Mouse (Mus musculus): ENCODE results near the gene Myo3b. TPM values are rescaled to one million over a fixed set of nuclear protein-coding genes. Genes with fewer than 3 reads are reported as not detected.

Gene Myo3b
- polyA plus RNA-seq, 1 experiment from 2014 or later: not detected

DNA sequence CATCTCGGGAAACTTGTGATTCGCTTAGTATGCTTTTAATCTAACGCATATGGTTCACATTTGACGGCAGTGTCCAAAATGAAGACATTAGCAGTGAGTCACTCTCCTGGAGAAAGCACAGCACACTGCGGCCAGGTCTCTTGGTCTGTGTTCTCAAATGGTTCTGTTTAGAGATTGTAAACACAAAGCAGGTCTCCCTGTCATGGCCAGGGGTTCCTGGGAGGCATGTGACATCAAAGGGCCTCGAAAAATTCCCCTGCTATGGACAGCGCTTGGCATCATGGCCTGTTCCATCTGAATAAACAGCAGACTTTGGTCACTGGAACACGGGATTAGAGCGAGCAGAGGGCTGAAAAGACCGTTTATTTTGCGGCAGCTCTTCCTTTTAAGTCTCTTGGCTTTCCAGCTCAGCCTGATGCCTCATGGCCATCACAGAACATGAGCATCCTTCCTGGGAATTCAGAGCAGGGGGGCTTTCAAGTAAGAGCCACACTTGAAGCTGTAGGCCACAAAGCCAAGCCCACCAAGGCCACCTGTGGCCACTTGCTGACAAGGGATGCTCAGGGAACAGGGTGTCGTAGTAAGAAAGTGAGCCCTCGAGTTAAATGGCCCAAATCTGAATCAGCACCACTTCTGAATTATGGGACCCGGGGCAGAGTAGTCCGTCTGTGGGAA lies 360.7 kb downstream of the Myo3b start:
- ATAC-seq (ENCODE audit: low read depth): no peak
- Histone ChIP-seq H3K36me3 (no peaks in the 10 kb centered on the region), H3K4me2 (no peak overlapping the region), H3K27ac (no peak overlapping the region), H3K4me3 (replicated peaks) (no peak overlapping the region), H3K9me3 (replicated peaks) (no peaks in the 10 kb centered on the region), H3K9ac (no peak overlapping the region), H3K4me1 (replicated peaks) (no peaks in the 10 kb centered on the region), H3K27me3 (no peaks in the 10 kb centered on the region)
- 72% methylated on average over 15 of the region's 15 CpGs for WGBS (ENCODE audit: insufficient replicate concordance)
- no peak for DNase-seq

DNA sequence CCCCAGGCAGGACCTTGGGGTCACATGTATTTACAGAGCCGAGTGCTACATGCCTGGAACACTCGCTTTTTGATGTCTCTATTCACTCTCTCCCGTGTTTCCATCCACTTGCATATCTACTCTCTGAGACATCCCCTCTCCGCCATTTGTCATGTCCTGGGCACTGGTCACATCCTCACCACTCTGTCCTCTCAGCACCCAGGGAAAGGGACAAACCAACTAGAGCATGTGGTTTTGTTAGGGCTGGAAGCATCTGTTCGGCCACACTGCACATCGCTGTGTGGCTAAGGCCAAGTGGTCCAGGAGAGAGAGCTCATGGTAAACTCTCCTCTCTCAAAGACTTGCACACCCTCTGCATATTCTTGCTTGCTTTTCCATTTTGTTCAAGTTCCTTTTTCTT lies 361.4 kb downstream of the Myo3b start:
- Histone ChIP-seq H3K36me3 (no peaks in the 10 kb centered on the region), H3K9ac (no peak overlapping the region), H3K4me2 (no peak overlapping the region), H3K27ac (no peak overlapping the region), H3K4me1 (replicated peaks) (no peaks in the 10 kb centered on the region), H3K27me3 (no peaks in the 10 kb centered on the region), H3K4me3 (replicated peaks) (no peak overlapping the region), H3K9me3 (replicated peaks) (no peaks in the 10 kb centered on the region)
- WGBS (ENCODE audit: insufficient replicate concordance): 69% methylated on average over 6 of the region's 6 CpGs
- DNase-seq (no peak), ATAC-seq (ENCODE audit: low read depth) (no peak)

DNA sequence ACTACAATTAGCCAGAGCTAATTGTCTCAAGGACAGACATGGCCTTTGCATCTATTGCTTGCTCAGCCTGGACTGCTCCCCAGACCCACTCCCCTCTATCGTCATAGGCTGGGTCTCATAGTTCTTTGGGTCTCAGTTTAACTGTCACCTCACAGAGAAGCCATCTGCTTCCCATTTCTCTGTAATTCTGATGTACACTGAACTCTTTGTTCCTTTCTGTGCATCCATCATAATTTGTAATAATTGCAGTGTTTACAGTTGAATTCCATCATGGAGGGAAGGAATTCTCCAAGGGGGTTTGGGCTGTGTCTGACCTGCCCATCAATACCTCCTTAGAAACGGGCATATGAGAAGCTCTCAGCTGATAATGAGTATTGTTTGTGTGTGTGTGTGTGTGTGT lies 365.4 kb downstream of the Myo3b start:
- 47% methylated on average over 2 of the region's 2 CpGs for WGBS (ENCODE audit: insufficient replicate concordance)
- Histone ChIP-seq H3K9ac (no peak overlapping the region), H3K27me3 (no peaks in the 10 kb centered on the region), H3K27ac (no peak overlapping the region), H3K4me1 (replicated peaks) (no peaks in the 10 kb centered on the region), H3K4me3 (replicated peaks) (no peak overlapping the region), H3K9me3 (replicated peaks) (no peaks in the 10 kb centered on the region), H3K36me3 (no peaks in the 10 kb centered on the region), H3K4me2 (no peak overlapping the region)
- ATAC-seq (ENCODE audit: low read depth): no peak
- no peak for DNase-seq

DNA sequence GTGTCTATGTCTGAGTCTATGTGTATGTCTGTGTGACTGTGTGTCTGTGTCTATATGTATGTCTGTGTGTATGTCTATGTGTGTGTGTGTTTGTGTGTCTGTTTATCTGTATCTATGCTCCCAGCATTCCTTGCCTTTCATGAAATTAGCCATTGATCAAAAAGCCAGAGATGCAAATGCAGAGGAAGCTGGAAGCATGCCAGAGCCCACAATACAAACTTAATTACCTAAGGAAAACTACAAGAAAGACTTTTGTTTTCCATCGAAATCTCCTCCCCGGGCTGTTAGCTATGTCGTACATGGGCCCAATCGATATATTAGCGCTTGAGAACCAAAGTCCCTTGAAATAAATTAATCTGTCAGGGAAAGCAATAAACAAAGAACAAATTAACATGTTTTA lies 367.9 kb downstream of the Myo3b start:
- ATAC-seq (ENCODE audit: low read depth) (no peak), DNase-seq (no peak)
- Histone ChIP-seq H3K4me2 (no peak overlapping the region), H3K9me3 (replicated peaks) (no peaks in the 10 kb centered on the region), H3K9ac (no peak overlapping the region), H3K27me3 (no peaks in the 10 kb centered on the region), H3K27ac (no peak overlapping the region), H3K4me3 (replicated peaks) (no peak overlapping the region), H3K36me3 (no peaks in the 10 kb centered on the region), H3K4me1 (replicated peaks) (no peaks in the 10 kb centered on the region)
- WGBS (ENCODE audit: insufficient replicate concordance): 70% methylated on average over 5 of the region's 5 CpGs

DNA sequence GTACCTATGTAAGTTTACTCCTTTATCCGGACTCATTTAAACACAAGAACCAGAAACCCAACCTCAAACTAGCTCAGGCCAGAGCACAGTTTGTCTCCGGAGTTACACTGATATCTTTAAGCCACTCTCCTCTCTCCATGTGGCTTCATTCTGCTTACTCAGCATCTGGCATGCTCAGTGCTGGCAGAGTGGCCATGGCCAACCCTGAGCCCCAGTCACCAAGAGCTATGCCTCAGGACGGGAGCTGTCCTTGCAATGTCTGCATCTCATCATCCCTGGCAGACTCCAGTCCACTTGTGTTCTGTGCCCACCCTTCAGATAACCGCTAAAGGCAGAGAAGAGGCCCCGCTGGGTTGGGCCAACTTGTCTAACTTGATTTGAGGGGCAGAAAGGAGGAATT lies 368.8 kb downstream of the Myo3b start:
- H3K36me3 ChIP-seq: no peaks in the 10 kb centered on the region
- no peaks in the 10 kb centered on the region for H3K27me3 ChIP-seq
- no peak overlapping the region for H3K9ac ChIP-seq
- no peaks in the 10 kb centered on the region for H3K4me1 ChIP-seq (replicated peaks)
- H3K4me2 ChIP-seq: no peak overlapping the region
- no peak overlapping the region for H3K27ac ChIP-seq
- ATAC-seq (ENCODE audit: low read depth) (no peak), DNase-seq (no peak)
- H3K9me3 ChIP-seq (replicated peaks): no peaks in the 10 kb centered on the region
- 39% methylated on average over 5 of the region's 5 CpGs for WGBS (ENCODE audit: insufficient replicate concordance)
- no peak overlapping the region for H3K4me3 ChIP-seq (replicated peaks)

DNA sequence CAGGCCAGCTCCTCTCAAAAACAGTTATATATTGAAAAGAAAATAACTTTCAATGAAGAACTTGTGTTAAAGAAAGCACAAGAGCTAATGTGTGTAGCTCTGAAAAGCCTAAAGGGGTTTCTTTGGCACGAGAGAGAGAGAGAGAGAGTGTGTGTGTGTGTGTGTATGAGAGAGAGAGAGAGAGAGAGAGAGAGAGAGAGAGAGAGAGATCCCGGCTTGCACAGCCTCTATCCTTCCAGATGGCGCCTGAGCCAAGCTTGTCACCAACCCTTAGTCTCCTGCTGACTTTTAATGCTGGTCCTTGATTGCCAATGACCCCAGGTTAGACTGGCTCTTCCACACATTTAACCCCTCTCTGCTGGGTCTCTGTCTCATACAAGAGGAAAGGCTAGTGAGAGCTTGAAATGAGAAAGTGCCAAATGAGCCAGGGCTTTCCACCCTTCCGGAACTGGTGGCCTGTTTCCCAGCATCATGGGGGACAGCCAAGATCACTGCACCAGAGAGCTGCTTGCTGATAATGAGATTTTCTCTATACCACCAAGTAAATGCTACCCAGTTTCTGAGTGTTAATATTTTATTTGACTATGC lies 371.5 kb downstream of the Myo3b start:
- WGBS (ENCODE audit: insufficient replicate concordance): 64% methylated on average over 4 of the region's 4 CpGs
- DNase-seq (no peak), ATAC-seq (ENCODE audit: low read depth) (no peak)
- H3K36me3 ChIP-seq: no peaks in the 10 kb centered on the region
- H3K9ac ChIP-seq: no peak overlapping the region
- H3K4me3 ChIP-seq (replicated peaks): no peak overlapping the region
- H3K27ac ChIP-seq: no peak overlapping the region
- H3K4me2 ChIP-seq: no peak overlapping the region
- H3K4me1 ChIP-seq (replicated peaks): no peaks in the 10 kb centered on the region
- H3K9me3 ChIP-seq (replicated peaks): no peaks in the 10 kb centered on the region
- no peaks in the 10 kb centered on the region for H3K27me3 ChIP-seq

DNA sequence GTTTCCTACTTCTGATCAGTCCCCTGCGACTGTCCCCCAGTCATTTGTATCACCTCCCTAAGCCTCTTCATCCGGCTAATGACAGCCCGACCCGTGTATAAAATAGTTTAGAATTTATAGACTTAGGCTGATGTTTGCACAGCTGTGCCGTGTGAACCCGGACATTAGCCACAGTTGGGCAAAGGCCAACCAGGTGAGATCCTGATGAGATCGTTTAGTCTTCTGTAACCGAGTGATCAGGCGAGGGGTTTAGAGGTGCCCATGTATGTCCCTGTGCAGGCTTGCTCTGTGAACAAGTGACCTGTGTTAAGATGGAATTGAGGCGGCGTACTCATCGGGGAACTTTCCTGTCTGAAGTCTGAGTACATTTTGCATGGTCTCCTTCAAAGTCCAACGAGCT lies 373.4 kb downstream of the Myo3b start:
- H3K36me3 ChIP-seq: no peaks in the 10 kb centered on the region
- H3K27me3 ChIP-seq: no peaks in the 10 kb centered on the region
- no peak overlapping the region for H3K4me3 ChIP-seq (replicated peaks)
- ATAC-seq (ENCODE audit: low read depth): no peak
- H3K9me3 ChIP-seq (replicated peaks): no peaks in the 10 kb centered on the region
- H3K9ac ChIP-seq: no peak overlapping the region
- DNase-seq: no peak
- no peak overlapping the region for H3K4me2 ChIP-seq
- H3K27ac ChIP-seq: no peak overlapping the region
- no peaks in the 10 kb centered on the region for H3K4me1 ChIP-seq (replicated peaks)
- 60% methylated on average over 13 of the region's 13 CpGs for WGBS (ENCODE audit: insufficient replicate concordance)

DNA sequence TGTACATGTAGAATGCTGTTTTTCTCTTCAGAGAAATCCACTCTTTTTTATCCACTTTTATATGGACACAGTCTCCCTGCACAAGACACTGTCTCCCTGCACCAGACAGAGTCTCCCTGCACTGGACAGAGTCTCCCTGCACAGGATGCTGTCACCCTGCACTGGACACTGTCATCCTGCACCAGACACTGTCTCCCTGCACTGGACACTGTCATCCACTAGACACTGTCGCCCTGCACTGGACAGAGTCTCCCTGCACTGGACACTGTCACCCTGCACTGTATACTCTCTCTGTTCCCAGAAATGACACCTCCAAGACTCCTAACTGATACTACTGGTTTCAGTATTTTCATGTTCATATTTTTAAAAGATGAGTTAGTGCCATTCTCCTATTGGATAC lies 375.5 kb downstream of the Myo3b start:
- Histone ChIP-seq H3K36me3 (no peaks in the 10 kb centered on the region), H3K4me3 (replicated peaks) (no peak overlapping the region), H3K27me3 (no peaks in the 10 kb centered on the region), H3K9me3 (replicated peaks) (no peaks in the 10 kb centered on the region), H3K9ac (no peak overlapping the region), H3K27ac (no peak overlapping the region), H3K4me1 (replicated peaks) (no peaks in the 10 kb centered on the region), H3K4me2 (no peak overlapping the region)
- 62% methylated on average over 1 of the region's 1 CpGs for WGBS (ENCODE audit: insufficient replicate concordance)
- ATAC-seq (ENCODE audit: low read depth): no peak
- no peak for DNase-seq

DNA sequence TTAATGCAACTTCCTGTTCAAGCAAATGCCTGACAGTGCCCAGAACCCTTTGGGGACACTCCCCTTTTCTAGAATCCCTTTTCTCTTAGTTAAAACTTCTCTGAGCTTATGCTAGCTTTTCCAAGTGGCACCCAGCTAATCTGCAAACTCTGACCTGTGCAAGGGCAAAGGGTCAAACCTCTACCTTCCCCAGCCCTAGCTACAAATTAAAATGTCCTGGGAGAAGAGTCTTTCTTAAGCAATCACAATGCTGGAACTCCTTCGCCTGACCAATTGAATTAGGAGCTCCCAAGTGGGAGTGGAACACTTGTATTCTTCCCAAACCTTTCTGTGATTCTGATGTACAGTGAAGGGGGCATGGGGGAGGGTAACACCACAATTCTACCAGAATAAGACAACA lies 376.6 kb downstream of the Myo3b start:
- no peak overlapping the region for H3K27ac ChIP-seq
- no peak overlapping the region for H3K4me3 ChIP-seq (replicated peaks)
- no peak overlapping the region for H3K4me2 ChIP-seq
- no peak overlapping the region for H3K9ac ChIP-seq
- DNase-seq (no peak), ATAC-seq (ENCODE audit: low read depth) (no peak)
- no peaks in the 10 kb centered on the region for H3K36me3 ChIP-seq
- H3K27me3 ChIP-seq: no peaks in the 10 kb centered on the region
- H3K9me3 ChIP-seq (replicated peaks): no peaks in the 10 kb centered on the region
- H3K4me1 ChIP-seq (replicated peaks): no peaks in the 10 kb centered on the region
- WGBS (ENCODE audit: insufficient replicate concordance): 41% methylated on average over 1 of the region's 1 CpGs

DNA sequence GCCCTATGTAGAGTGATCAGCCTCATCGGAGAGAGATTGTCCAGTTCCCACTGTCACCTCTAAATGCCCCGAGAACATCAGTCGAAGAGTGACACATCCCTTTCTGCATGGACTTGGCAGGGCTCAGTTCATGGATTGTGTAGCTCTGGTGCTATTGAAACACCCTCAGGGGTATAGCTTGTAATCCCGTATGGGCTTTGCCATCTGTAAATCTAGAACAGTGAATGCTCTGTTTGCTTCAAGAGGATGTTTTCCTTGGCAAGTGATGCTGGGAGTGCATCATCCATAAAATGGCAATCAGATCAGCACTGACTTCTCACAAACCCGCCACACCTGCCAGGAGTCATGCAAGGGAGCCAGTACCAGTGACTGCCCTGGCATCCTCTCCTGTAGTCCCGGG lies 380.4 kb downstream of the Myo3b start:
- no peaks in the 10 kb centered on the region for H3K27me3 ChIP-seq
- H3K27ac ChIP-seq: no peak overlapping the region
- H3K4me1 ChIP-seq (replicated peaks): no peaks in the 10 kb centered on the region
- no peak overlapping the region for H3K4me3 ChIP-seq (replicated peaks)
- H3K36me3 ChIP-seq: no peaks in the 10 kb centered on the region
- H3K9me3 ChIP-seq (replicated peaks): no peaks in the 10 kb centered on the region
- no peak for ATAC-seq (ENCODE audit: low read depth)
- H3K4me2 ChIP-seq: no peak overlapping the region
- no peak overlapping the region for H3K9ac ChIP-seq
- WGBS (ENCODE audit: insufficient replicate concordance): 64% methylated on average over 6 of the region's 6 CpGs
- DNase-seq: no peak

DNA sequence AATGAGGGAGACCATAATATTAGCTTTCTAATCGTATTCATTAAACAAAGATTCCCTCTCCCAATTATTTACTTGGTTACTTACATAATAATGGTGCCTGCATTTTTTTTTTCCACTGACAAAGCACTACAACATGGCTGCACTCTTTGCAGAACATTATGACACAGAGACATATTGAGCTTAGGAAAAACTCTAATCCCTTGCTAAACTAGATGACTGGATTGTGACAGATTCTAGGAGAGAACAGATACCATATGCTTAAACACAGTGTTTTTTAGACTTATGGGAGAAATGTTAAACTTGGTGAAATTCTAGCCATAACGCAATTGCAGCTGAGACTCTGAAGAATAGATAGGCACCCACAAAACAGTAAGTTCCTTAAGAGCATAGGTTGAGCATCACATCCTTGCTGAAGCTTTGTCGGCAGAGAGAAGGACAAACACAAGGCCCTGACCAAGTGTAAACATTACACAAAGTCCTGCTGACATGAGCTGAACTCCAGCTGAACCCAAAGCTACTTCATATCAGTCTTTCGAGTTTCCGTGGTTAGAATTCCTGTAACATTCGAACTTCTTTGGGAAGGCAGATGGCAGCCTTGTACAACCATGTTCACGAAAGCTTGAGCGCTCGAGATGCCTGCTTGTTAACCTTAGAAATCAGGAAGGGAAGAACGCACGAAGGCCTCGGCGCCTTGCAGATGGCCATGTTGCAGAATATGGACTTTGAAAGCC lies 382.4 kb downstream of the Myo3b start:
- H3K9ac ChIP-seq: no peak overlapping the region
- no peak overlapping the region for H3K4me3 ChIP-seq (replicated peaks)
- no peak overlapping the region for H3K4me2 ChIP-seq
- H3K9me3 ChIP-seq (replicated peaks): no peaks in the 10 kb centered on the region
- no peak for DNase-seq
- no peaks in the 10 kb centered on the region for H3K27me3 ChIP-seq
- no peak for ATAC-seq (ENCODE audit: low read depth)
- H3K36me3 ChIP-seq: no peaks in the 10 kb centered on the region
- H3K27ac ChIP-seq: no peak overlapping the region
- WGBS (ENCODE audit: insufficient replicate concordance): 58% methylated on average over 13 of the region's 13 CpGs
- no peaks in the 10 kb centered on the region for H3K4me1 ChIP-seq (replicated peaks)

DNA sequence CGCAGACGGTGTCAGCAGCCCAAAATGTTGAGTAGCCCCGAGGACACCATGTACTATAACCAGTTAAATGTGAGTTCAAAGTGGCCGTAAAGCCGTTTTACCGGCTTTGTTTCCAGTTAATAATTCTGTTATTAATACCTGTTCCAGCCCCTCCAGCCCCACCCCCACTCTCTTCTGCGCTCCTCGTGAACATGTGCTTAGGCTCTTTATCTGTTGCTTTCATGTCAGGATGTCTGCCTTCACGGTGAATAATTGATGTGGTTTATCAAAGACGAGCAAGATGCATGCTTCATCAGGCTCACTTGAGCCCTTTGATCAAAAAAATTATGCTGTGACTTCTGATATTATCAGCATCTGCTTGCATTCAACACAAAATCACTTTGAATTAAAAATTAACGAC lies 386.7 kb downstream of the Myo3b start:
- Histone ChIP-seq H3K4me1 (replicated peaks) (no peaks in the 10 kb centered on the region), H3K36me3 (no peaks in the 10 kb centered on the region), H3K4me2 (no peak overlapping the region), H3K9ac (no peak overlapping the region), H3K4me3 (replicated peaks) (no peak overlapping the region), H3K9me3 (replicated peaks) (no peaks in the 10 kb centered on the region), H3K27ac (no peak overlapping the region), H3K27me3 (no peaks in the 10 kb centered on the region)
- ATAC-seq (ENCODE audit: low read depth) (no peak), DNase-seq (no peak)
- 53% methylated on average over 11 of the region's 11 CpGs for WGBS (ENCODE audit: insufficient replicate concordance)

All from liver, embryonic 13.5 days (tissue).